Mouse (Mus musculus): ENCODE data around the gene S100a9. TPM values are rescaled to one million over a fixed set of nuclear protein-coding genes. Genes with fewer than 3 reads are reported as not detected.

Gene S100a9
- total and polyA plus RNA-seq, 3 experiments = not detected

DNA sequence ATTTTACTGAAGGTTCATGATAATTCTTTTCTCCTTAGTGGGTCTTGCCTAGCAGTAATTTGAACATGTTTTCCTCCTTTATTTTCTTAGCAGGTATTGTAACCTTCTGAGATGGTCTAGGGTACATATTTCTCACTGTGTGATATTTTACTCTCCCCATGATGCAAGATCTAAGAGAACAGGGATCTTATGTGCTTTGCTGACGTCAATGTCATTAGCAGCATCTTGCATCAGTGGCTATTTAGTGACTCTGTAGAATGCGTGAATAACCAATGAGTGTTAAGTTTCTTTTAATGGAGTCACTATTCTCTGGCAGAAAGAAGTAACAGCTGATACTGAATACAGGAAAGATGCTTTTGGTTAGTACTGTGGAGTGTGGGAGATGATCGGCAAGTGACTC lies 11.6 kb downstream of the S100a9 start:
- H3K36me3 ChIP-seq (ENCODE audit: control insufficient read depth in 1 of 2, insufficient read depth in 2 of 2, low read length in 2 of 2) = no peaks in the 10 kb centered on the region
- H3K4me3 ChIP-seq (ENCODE audit: control insufficient read depth in 1 of 2, insufficient read depth in 1 of 2, low read depth in 2 of 2, low read length in 2 of 2) = no peak overlapping the region
- H3K4me1 ChIP-seq (ENCODE audit: control insufficient read depth in 1 of 2, insufficient read depth in 2 of 2, low read length in 2 of 2) = no peaks in the 10 kb centered on the region
- TF ChIP-seq CHD2 (IDR thresholded peaks at IDR 0.05; ENCODE audit: low read length) = no peak
- no peak for TF ChIP-seq ZC3H11A (IDR thresholded peaks at IDR 0.05; ENCODE audit: low read depth, low read length)
- no peak for TF ChIP-seq GABPA (IDR thresholded peaks at IDR 0.05; ENCODE audit: low read depth, low read length)
- no peak for TF ChIP-seq TBP (IDR thresholded peaks at IDR 0.05; ENCODE audit: low read depth, low read length)
- no peak for TF ChIP-seq GATA1 (IDR thresholded peaks at IDR 0.05; ENCODE audit: low read depth, low read length)
- no peaks in the 10 kb centered on the region for H3K9me3 ChIP-seq (replicated peaks; ENCODE audit: insufficient read depth, low read length)
- H3K27me3 ChIP-seq (ENCODE audit: control insufficient read depth in 1 of 2, insufficient read depth in 2 of 2, low read length in 2 of 2) = peaks cover 1 to 2% of the 10 kb centered on the region in 2 experiments; a peak in 3 of 4 replicates
- DNase-seq (ENCODE audit: low read depth, low spot score) = no peak
- no peak overlapping the region for H3K9ac ChIP-seq (ENCODE audit: control insufficient read depth, low read depth, low read length, poor library complexity, severe bottlenecking)
- no peak overlapping the region for H3K27ac ChIP-seq (ENCODE audit: control insufficient read depth, low read depth, low read length)
- H3K79me2 ChIP-seq (ENCODE audit: control insufficient read depth, insufficient read depth, low read length, poor library complexity) = no peaks in the 10 kb centered on the region

GRCm38 (mm10) chr3:90678656-90679055 lies 16.9 kb downstream of the S100a9 start:
- DNase-seq (ENCODE audit: low read depth, low spot score) = no peak
- Histone ChIP-seq H3K27me3 (ENCODE audit: control insufficient read depth in 1 of 2, insufficient read depth in 2 of 2, low read length in 2 of 2) (peaks cover 2 to 5% of the 10 kb centered on the region in 2 experiments), H3K36me3 (ENCODE audit: control insufficient read depth in 1 of 2, insufficient read depth in 2 of 2, low read length in 2 of 2) (no peaks in the 10 kb centered on the region), H3K9me3 (replicated peaks; ENCODE audit: insufficient read depth, low read length) (no peaks in the 10 kb centered on the region), H3K27ac (ENCODE audit: control insufficient read depth, low read depth, low read length) (no peak overlapping the region), H3K79me2 (ENCODE audit: control insufficient read depth, insufficient read depth, low read length, poor library complexity) (no peaks in the 10 kb centered on the region), H3K4me3 (ENCODE audit: control insufficient read depth in 1 of 2, insufficient read depth in 1 of 2, low read depth in 2 of 2, low read length in 2 of 2) (no peak overlapping the region), H3K9ac (ENCODE audit: control insufficient read depth, low read depth, low read length, poor library complexity, severe bottlenecking) (no peak overlapping the region), H3K4me1 (ENCODE audit: control insufficient read depth in 1 of 2, insufficient read depth in 2 of 2, low read length in 2 of 2) (no peaks in the 10 kb centered on the region)
- TF ChIP-seq CTCF (IDR thresholded peaks at IDR 0.05 in 2 of 3, conservative IDR thresholded peaks at IDR 0.05 in 1 of 3; ENCODE audit: control insufficient read depth in 1 of 3, insufficient read depth in 1 of 3, low read depth in 2 of 3, low read length in 3 of 3, poor library complexity in 1 of 3, severe bottlenecking in 1 of 3) (no peak), ZNF384 (IDR thresholded peaks at IDR 0.05; ENCODE audit: low read depth, low read length) (no peak), MAX (IDR thresholded peaks at IDR 0.05; ENCODE audit: low read length) (no peak), POLR2A (IDR thresholded peaks at IDR 0.05; ENCODE audit: control insufficient read depth in 1 of 2, insufficient read depth in 1 of 2, low read depth in 1 of 2, low read length in 2 of 2, poor library complexity in 1 of 2) (no peak), JUND (IDR thresholded peaks at IDR 0.05; ENCODE audit: low read depth, low read length) (no peak), SIN3A (IDR thresholded peaks at IDR 0.05; ENCODE audit: low read length) (no peak), UBTF (IDR thresholded peaks at IDR 0.05; ENCODE audit: borderline replicate concordance, insufficient read depth, low read depth, low read length) (no peak), POLR2AphosphoS5 (IDR thresholded peaks at IDR 0.05; ENCODE audit: borderline replicate concordance, low read depth, low read length) (no peak), EP300 (IDR thresholded peaks at IDR 0.05; ENCODE audit: low read depth in 1 of 2, low read length in 2 of 2) (no peak), HCFC1 (IDR thresholded peaks at IDR 0.05; ENCODE audit: low read depth, low read length) (no peak), NELFE (IDR thresholded peaks at IDR 0.05; ENCODE audit: low read depth, low read length) (no peak), ZMIZ1 (IDR thresholded peaks at IDR 0.05; ENCODE audit: low read depth, low read length) (no peak), BHLHE40 (IDR thresholded peaks at IDR 0.05; ENCODE audit: borderline replicate concordance, low read depth, low read length) (no peak), TCF12 (IDR thresholded peaks at IDR 0.05; ENCODE audit: low read depth, low read length) (no peak), E2F4 (IDR thresholded peaks at IDR 0.05; ENCODE audit: borderline replicate concordance, low read depth, low read length) (no peak), MYC (IDR thresholded peaks at IDR 0.05; ENCODE audit: low read depth, low read length) (no peak), ZC3H11A (IDR thresholded peaks at IDR 0.05; ENCODE audit: low read depth, low read length) (no peak), CHD2 (IDR thresholded peaks at IDR 0.05; ENCODE audit: low read length) (no peak), NRF1 (IDR thresholded peaks at IDR 0.05; ENCODE audit: insufficient read depth, low read depth, low read length, poor library complexity, severe bottlenecking) (no peak)
